Mouse (Mus musculus) urinary bladder, adult 18-20 months (tissue): ENCODE measurements at regions not wholly inside any gene's neighbourhood (a gene's known extent, or its start where the extent isn't known, plus 50 kb on each side); places are given as distances from the start of the nearest gene placed in this dataset.
A peak's percentile ranks its signal among the peaks of the same experiment; 100 is the strongest.

Experiments
- DNase-seq, 2 experiments: peaks; one replicate each; pipeline ENCODE4 v3.0.0; 2022; ENCODE audit warnings: low spot score in 2 of 2, mixed read lengths in 2 of 2

- DNase-seq, result no peak
Observed at GRCm38 (mm10) chr1:163190841-163191240, 105.4 kb upstream of the Mroh9 start.

DNA sequence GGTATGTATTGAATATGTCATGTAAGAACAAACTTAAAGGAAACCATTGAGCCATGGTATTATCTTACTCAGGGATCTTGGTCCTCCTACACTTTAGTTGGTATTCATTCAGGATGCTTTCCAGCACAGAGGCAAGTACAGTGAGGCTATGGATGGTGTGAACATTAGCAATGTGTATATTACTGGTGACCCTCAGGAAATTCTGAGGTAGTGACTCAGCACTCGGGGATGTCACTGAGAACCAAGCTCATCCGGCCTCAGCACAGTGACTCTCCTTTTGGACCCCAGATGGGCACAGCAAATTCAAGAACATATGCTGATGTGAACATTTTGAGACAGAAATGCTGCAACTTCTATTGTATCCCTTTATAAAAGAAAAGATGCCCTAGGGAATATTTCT is 96.4 kb upstream of the Mroh9 start:
- DNase-seq, result no peak

DNA sequence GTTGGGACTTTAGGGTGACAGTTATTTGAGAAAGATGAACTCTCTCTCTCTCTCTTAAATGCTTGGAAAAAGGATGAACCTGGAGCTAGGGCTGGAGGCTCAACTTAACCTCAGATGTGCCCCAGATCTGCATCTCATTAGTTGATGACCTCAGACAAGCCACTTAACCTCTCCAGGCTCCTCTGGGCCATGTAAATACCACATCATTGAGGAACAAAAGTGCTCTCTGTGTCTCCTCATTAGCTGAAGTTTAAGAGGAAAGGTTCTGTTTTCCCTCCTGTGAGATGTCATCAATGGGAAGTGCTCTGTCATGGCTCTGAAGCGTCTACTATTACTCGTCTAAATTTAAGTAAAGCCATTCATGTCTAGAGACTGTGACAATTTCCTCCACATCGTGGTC is 91.5 kb upstream of the Mroh9 start:
- DNase-seq, result no peak

- DNase-seq, result peak in 1 of 2 experiments; percentile 1
Observed at GRCm38 (mm10) chr1:163167051-163167450, 81.6 kb upstream of the Mroh9 start.

GRCm38 (mm10) chr1:163163636-163164035 is 78.2 kb upstream of the Mroh9 start:
- DNase-seq, result no peak

DNA sequence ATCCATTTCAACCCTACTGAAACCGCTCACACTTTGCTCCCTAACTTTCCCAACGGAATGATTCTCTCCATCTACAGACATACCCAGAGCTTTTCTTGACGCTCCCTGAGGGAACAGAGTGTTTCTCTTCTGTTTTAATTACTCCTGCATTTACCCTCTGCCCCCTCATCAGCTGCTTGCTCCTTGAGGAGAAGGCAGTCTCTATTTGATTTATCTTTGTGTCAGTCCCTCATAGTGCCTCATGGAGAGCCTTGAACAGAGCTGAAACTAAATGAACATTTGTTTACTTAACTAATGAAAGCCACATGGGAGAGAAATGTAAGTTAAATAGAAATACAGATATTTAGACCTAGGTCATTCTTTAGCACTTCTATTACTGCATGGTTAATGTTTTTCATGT is 74.4 kb upstream of the Mroh9 start:
- DNase-seq, result no peak

GRCm38 (mm10) chr1:163158491-163158890 is 73.0 kb upstream of the Mroh9 start:
- no peak for DNase-seq

DNA sequence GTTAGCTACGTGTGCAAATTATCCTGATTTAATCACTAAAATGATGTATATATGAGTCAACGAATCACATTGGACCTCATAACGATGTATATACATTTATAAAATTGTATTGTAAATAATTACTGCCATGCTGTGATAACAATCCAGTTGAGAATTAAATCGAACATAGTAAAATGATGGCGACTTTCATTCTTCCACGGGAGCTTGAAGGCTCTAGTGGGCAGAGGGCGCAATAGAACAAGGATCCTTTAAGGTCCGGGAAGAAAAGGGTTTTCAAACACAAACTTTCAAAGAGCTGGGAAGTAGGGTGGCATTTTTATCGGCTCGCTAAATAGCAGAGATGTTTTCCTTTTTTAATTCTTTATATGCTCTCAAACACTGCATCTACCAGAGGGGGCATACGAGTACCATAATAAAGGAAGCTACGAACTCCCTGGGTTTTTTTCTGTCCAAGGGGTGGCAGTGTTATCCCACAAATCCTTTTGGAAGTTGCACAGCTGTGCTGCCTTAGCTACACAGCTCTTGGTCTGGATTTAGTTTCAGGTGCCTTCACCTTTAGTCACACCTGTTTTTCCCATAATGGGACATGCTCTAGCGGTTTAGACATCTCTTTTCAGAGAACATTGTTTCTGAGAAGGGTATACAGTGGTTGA is 64.9 kb upstream of the Mroh9 start:
- DNase-seq, result peak; percentile 22 to 23

DNA sequence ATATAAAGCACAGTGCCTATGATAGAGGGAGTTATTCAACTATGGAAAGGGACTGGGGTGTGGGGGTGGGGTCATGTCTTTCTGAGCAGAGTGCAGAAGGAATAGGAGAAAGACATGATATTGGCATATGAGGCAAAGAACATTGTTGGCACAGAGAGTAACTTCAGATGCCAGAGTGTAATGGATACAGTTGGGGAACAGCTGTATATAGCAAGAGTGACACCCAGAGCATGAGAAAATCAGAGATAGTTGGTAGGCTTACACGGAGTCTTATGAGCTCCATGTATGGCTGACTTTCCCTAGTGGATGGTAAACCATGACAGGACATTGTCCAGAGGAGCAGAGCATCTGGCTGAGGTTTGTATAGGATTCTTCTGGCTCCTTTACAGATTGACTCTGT is 61.2 kb upstream of the Mroh9 start:
- DNase-seq, result no peak

- DNase-seq, result no peak
Observed at GRCm38 (mm10) chr1:163143113-163143512, 57.6 kb upstream of the Mroh9 start.

DNA sequence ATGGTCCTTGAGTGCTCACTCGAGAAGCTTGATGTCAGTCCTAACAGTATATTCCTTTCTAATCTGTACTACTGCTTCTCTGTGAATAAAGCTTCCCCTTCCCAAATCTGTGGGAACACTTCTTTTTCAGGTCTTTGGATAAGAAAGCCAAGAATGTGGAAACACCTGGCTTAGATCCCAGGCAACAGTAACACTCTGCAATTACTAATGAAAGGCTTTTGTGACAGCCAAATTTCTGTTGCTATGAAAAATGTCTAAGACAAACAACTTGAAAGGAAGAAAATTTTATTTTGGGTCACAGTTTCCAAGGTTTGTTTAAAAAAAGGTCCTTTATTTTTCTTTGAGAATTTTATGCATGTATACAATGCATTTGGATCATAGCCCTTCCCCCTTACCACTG is 56.0 kb upstream of the Mroh9 start:
- no peak for DNase-seq

DNA sequence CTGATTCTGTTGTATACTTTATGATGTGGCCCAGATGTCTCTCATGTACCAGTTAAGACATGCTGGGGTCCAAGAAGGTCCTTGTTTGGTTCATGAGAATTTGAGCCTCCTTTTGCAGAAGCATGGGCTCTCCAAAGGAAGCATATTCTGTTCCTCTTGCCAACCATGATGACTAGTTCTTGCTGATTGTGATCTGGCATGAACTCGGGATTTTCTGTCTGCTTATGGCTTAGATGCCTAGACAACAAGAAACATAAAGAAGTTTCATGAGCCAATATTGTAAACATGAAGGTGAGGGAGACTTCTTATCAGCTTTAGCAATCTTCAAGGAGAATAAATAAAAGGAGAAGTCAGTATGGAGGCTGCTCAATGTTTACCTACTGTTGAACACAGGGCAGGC is 52.7 kb upstream of the Mroh9 start:
- no peak for DNase-seq
